Mouse (Mus musculus): Measurements from ENCODE around the gene Upk3a.
"Not testable (repeated sequence)": the region's sequence is repeated elsewhere in the genome, so short reads cannot be mapped to it uniquely, and the experiment has no call there.

Gene Upk3a

GRCm38 (mm10) chr15:85000984-85001982, 15.7 kb upstream of the Upk3a start:
- DNase-seq (ENCODE audit: low spot score): peak; percentile 81

- DNase-seq (ENCODE audit: low spot score): no peak
Observed at GRCm38 (mm10) chr15:85009666-85010065, 7.3 kb upstream of the Upk3a start.

- no peak for DNase-seq (ENCODE audit: low spot score)
Observed at GRCm38 (mm10) chr15:85011895-85012661, 4.9 kb upstream of the Upk3a start.

GRCm38 (mm10) chr15:85012662-85013054, 4.3 kb upstream of the Upk3a start:
- DNase-seq (ENCODE audit: low spot score): no peak

- DNase-seq (ENCODE audit: low spot score): no peak
Observed at GRCm38 (mm10) chr15:85015771-85016170, 1.2 kb upstream of the Upk3a start.

GRCm38 (mm10) chr15:85022211-85022610, 5.3 kb downstream of the Upk3a start:
- no peak for DNase-seq (ENCODE audit: low spot score)

GRCm38 (mm10) chr15:85026197-85026596, 9.3 kb downstream of the Upk3a start:
- no peak for DNase-seq (ENCODE audit: low spot score)

GRCm38 (mm10) chr15:85027740-85028139, 10.8 kb downstream of the Upk3a start:
- DNase-seq (ENCODE audit: low spot score): no peak

- not testable (repeated sequence) for DNase-seq (ENCODE audit: low spot score)
Observed at GRCm38 (mm10) chr15:85028648-85029047, 11.7 kb downstream of the Upk3a start, which contains the start of gene Fam118a. Gene Fam118a, plus strand, starts transcription at chr15:85028948.

- not testable (repeated sequence) for DNase-seq (ENCODE audit: low spot score)
Observed at GRCm38 (mm10) chr15:85030643-85031042, 13.7 kb downstream of the Upk3a start.

GRCm38 (mm10) chr15:85031866-85032265, 14.9 kb downstream of the Upk3a start:
- DNase-seq (ENCODE audit: low spot score): no peak

- DNase-seq (ENCODE audit: low spot score): not testable (repeated sequence)
Observed at GRCm38 (mm10) chr15:85033916-85034315, 17.0 kb downstream of the Upk3a start.

GRCm38 (mm10) chr15:85036566-85037342, 19.8 kb downstream of the Upk3a start:
- DNase-seq (ENCODE audit: low spot score): peak; percentile 99

- no peak for DNase-seq (ENCODE audit: low spot score)
Observed at GRCm38 (mm10) chr15:85037343-85037690, 20.4 kb downstream of the Upk3a start.

- DNase-seq (ENCODE audit: low spot score): no peak
Observed at GRCm38 (mm10) chr15:85041546-85042225, 24.7 kb downstream of the Upk3a start.

GRCm38 (mm10) chr15:85042361-85042954, 25.5 kb downstream of the Upk3a start:
- peak; percentile 82 for DNase-seq (ENCODE audit: low spot score)

GRCm38 (mm10) chr15:85043116-85043515, 26.2 kb downstream of the Upk3a start:
- no peak for DNase-seq (ENCODE audit: low spot score)

GRCm38 (mm10) chr15:85043761-85044160, 26.8 kb downstream of the Upk3a start:
- no peak for DNase-seq (ENCODE audit: low spot score)

- no peak for DNase-seq (ENCODE audit: low spot score)
Observed at GRCm38 (mm10) chr15:85046230-85046950, 29.4 kb downstream of the Upk3a start.

- no peak for DNase-seq (ENCODE audit: low spot score)
Observed at GRCm38 (mm10) chr15:85047865-85048264, 30.9 kb downstream of the Upk3a start.
